Mouse (Mus musculus) forebrain, embryonic 10.5 days (tissue): ENCODE results near the gene Zfp36l2. TPM values are rescaled to one million over a fixed set of nuclear protein-coding genes. Genes with fewer than 3 reads are reported as not detected.

Experiments used
- DNase-seq: peaks from one replicate; pipeline ENCODE4 v3.0.0-alpha.2; 2017; ENCODE audit warnings: low spot score; ENCODE audit errors: extremely low spot score
- H3K27ac ChIP-seq: fragments of 300-500 bp; sonication (generic); 2 replicates; pipeline ENCODE4 v1.5.1; 2016; ENCODE audit warnings: mild to moderate bottlenecking
- H3K27me3 ChIP-seq: fragments of 300-500 bp; sonication (generic); 2 replicates; pipeline ENCODE4 v1.6.1; 2016; ENCODE audit warnings: mild to moderate bottlenecking; ENCODE audit not compliant: poor library complexity, severe bottlenecking
- H3K36me3 ChIP-seq: fragments of 300-500 bp; sonication (generic); replicated peaks from 2 replicates; pipeline ENCODE4 v1.6.1; 2016; ENCODE audit warnings: mild to moderate bottlenecking, moderate library complexity
- H3K4me1 ChIP-seq: fragments of 300-500 bp; sonication (generic); 2 replicates; pipeline ENCODE4 v1.6.1; 2016
- H3K4me3 ChIP-seq: fragments of 300-500 bp; sonication (generic); 2 replicates; pipeline ENCODE4 v1.5.1; 2016; ENCODE audit warnings: mild to moderate bottlenecking, moderate library complexity
- H3K9me3 ChIP-seq: fragments of 300-500 bp; sonication (generic); 2 replicates; pipeline ENCODE4 v1.6.1; 2016; ENCODE audit warnings: mild to moderate bottlenecking, moderate library complexity
- WGBS: fragments of 180-500 bp; shearing (Covaris S2); methylation state at CpG from one replicate; pipeline ENCODE4 v1.1.7; 2016; 5-methylcytosine and 5-hydroxymethylcytosine counted together
- polyA plus RNA-seq: library from polyadenylated mRNA; unstranded; fragments of >200 nt; fragmentation: Nextera tagmentation; extraction: Ambion mirVana; gene quantifications from 2 replicates; pipeline ENCODE4 v1.2.1, GENCODE M21; 2016

Gene Zfp36l2
- polyA plus RNA-seq, 1 experiment from 2014 or later, result 8.9 TPM

- Histone ChIP-seq H3K27me3 (no peaks in the 10 kb centered on the region), H3K4me3 (no peak overlapping the region), H3K36me3 (peaks cover 12% of the 10 kb centered on the region), H3K9me3 (no peaks in the 10 kb centered on the region), H3K27ac (peak overlapping the region; percentile 74), H3K4me1 (peaks cover 55% of the 10 kb centered on the region)
- DNase-seq, result no peak
- 56% methylated on average over 11 of the region's 11 CpGs for WGBS
Observed at GRCm38 (mm10) chr17:84180715-84181501, 6.8 kb downstream of the Zfp36l2 start.

GRCm38 (mm10) chr17:84179973-84180365 is 7.8 kb downstream of the Zfp36l2 start:
- no peak overlapping the region for H3K4me3 ChIP-seq
- H3K4me1 ChIP-seq, result peaks cover 48% of the 10 kb centered on the region
- peaks cover 5% of the 10 kb centered on the region for H3K36me3 ChIP-seq
- H3K27ac ChIP-seq, result peak overlapping the region; percentile 74; the same call in 1 of the 2 replicates
- DNase-seq, result no peak
- WGBS, result 91% methylated on average over 4 of the region's 4 CpGs
- peaks cover 7% of the 10 kb centered on the region for H3K9me3 ChIP-seq
- no peaks in the 10 kb centered on the region for H3K27me3 ChIP-seq

- no peak for DNase-seq
- WGBS, result 88% methylated on average over 17 of the region's 17 CpGs
Observed at GRCm38 (mm10) chr17:84179026-84179972, 8.4 kb downstream of the Zfp36l2 start.

GRCm38 (mm10) chr17:84177481-84177880 is 10.3 kb downstream of the Zfp36l2 start:
- WGBS, result 47% methylated on average over 8 of the region's 8 CpGs
- Histone ChIP-seq H3K9me3 (peaks cover 8% of the 10 kb centered on the region), H3K27me3 (no peaks in the 10 kb centered on the region), H3K4me1 (peaks cover 32% of the 10 kb centered on the region), H3K27ac (peak overlapping the region; percentile 41), H3K36me3 (0 out of 2 replicates have a peak, but pooled peaks cover 2% of the 10 kb centered on the region), H3K4me3 (no peak overlapping the region)
- no peak for DNase-seq

More at GRCm38 (mm10) chr17:84179026-84179972, 8.4 kb downstream of the Zfp36l2 start:
- Histone ChIP-seq H3K36me3 (0 out of 2 replicates have a peak, but pooled peaks cover 2% of the 10 kb centered on the region), H3K27ac (no peak overlapping the region), H3K9me3 (peaks cover 8% of the 10 kb centered on the region), H3K4me3 (no peak overlapping the region), H3K27me3 (no peaks in the 10 kb centered on the region), H3K4me1 (peaks cover 45% of the 10 kb centered on the region)

- Histone ChIP-seq H3K27me3 (no peaks in the 10 kb centered on the region), H3K27ac (no peak overlapping the region; the same call in 1 of the 2 replicates), H3K4me1 (peaks cover 22% of the 10 kb centered on the region), H3K36me3 (0 out of 2 replicates have a peak, but pooled peaks cover 2% of the 10 kb centered on the region), H3K9me3 (peaks cover 8% of the 10 kb centered on the region), H3K4me3 (no peak overlapping the region)
- DNase-seq, result no peak
- WGBS, result 91% methylated on average over 7 of the region's 7 CpGs
Observed at GRCm38 (mm10) chr17:84176446-84176845, 11.3 kb downstream of the Zfp36l2 start.

DNA sequence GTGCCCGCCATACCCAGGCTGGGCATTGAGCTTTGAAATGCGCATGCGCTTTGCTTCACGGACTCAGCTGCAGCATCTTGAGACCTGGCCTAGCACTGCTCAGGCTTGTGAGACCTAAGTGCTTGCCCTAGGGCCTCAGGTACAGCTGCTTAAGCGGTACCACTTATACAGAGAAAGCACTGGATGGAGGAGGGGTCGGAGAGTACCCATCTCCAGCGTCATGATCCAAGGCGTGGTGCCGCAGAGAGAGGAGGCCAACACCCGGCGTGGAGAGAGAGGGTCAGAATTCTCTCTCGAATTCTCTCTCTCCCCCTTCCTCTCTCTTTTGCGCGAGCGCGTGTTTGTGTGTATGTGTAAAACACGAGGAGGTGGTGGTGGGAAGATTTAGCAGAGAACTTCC is 12.6 kb downstream of the Zfp36l2 start:
- Histone ChIP-seq H3K4me3 (no peak overlapping the region), H3K9me3 (peaks cover 8% of the 10 kb centered on the region), H3K36me3 (0 out of 2 replicates have a peak, but pooled peaks cover 2% of the 10 kb centered on the region), H3K4me1 (peaks cover 10% of the 10 kb centered on the region), H3K27ac (no peak overlapping the region), H3K27me3 (no peaks in the 10 kb centered on the region)
- no peak for DNase-seq
- WGBS, result 98% methylated on average over 17 of the region's 17 CpGs

GRCm38 (mm10) chr17:84167377-84167776 is 20.4 kb downstream of the Zfp36l2 start:
- 86% methylated on average over 4 of the region's 4 CpGs for WGBS
- DNase-seq, result no peak
- H3K4me3 ChIP-seq, result no peak overlapping the region

GRCm38 (mm10) chr17:84166135-84166860 is 21.4 kb downstream of the Zfp36l2 start:
- H3K36me3 ChIP-seq, result no peaks in the 10 kb centered on the region
- H3K4me3 ChIP-seq, result no peak overlapping the region
- DNase-seq, result no peak
- H3K27me3 ChIP-seq, result no peaks in the 10 kb centered on the region
- 91% methylated on average over 9 of the region's 9 CpGs for WGBS
- no peaks in the 10 kb centered on the region for H3K9me3 ChIP-seq
- peaks cover 17% of the 10 kb centered on the region for H3K4me1 ChIP-seq
- H3K27ac ChIP-seq, result no peak overlapping the region

More at GRCm38 (mm10) chr17:84167377-84167776, 20.4 kb downstream of the Zfp36l2 start:
- H3K27ac ChIP-seq, result no peak overlapping the region
- peaks cover 10% of the 10 kb centered on the region; the same call in 1 of the 2 replicates for H3K4me1 ChIP-seq
- no peaks in the 10 kb centered on the region for H3K27me3 ChIP-seq
- H3K9me3 ChIP-seq, result no peaks in the 10 kb centered on the region
- no peaks in the 10 kb centered on the region for H3K36me3 ChIP-seq

DNA sequence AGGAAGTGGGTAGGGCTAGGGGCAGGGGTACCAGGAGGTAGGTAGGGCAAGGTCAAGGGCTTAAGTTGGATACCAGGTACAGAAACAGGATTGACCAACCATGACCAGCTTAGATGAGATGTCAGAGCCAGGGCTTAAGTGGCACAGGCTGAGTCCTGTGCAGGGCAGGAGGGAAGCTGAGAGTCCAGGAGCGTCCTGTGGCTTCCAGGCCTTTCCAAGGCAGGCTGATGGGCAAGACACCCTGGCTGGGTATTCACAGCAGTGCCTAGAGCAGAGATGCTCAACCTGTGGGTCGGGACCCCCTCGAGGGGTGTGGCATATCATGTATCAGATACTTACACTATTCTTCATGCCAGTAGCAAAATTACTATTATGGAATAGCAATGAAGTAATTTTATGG is 22.0 kb downstream of the Zfp36l2 start:
- no peak for DNase-seq
- Histone ChIP-seq H3K9me3 (no peaks in the 10 kb centered on the region), H3K36me3 (no peaks in the 10 kb centered on the region), H3K27ac (no peak overlapping the region), H3K27me3 (no peaks in the 10 kb centered on the region), H3K4me1 (peaks cover 23% of the 10 kb centered on the region), H3K4me3 (no peak overlapping the region)
- 83% methylated on average over 3 of the region's 3 CpGs for WGBS

GRCm38 (mm10) chr17:84164146-84164545 is 23.6 kb downstream of the Zfp36l2 start:
- no peaks in the 10 kb centered on the region for H3K36me3 ChIP-seq
- no peak for DNase-seq
- peaks cover 12% of the 10 kb centered on the region for H3K27me3 ChIP-seq
- 80% methylated on average over 8 of the region's 8 CpGs for WGBS
- peak overlapping the region; percentile 2; the same call in 1 of the 2 replicates for H3K27ac ChIP-seq
- H3K9me3 ChIP-seq, result no peaks in the 10 kb centered on the region
- no peak overlapping the region for H3K4me3 ChIP-seq
- H3K4me1 ChIP-seq, result peaks cover 28% of the 10 kb centered on the region

GRCm38 (mm10) chr17:84163066-84163785 is 24.5 kb downstream of the Zfp36l2 start:
- WGBS, result 86% methylated on average over 12 of the region's 12 CpGs
- DNase-seq, result no peak
- H3K9me3 ChIP-seq, result no peaks in the 10 kb centered on the region
- peak overlapping the region; percentile 31; the same call in 1 of the 2 replicates for H3K27ac ChIP-seq
- peaks cover 21% of the 10 kb centered on the region for H3K27me3 ChIP-seq
- no peak overlapping the region for H3K4me3 ChIP-seq
- H3K36me3 ChIP-seq, result no peaks in the 10 kb centered on the region
- peaks cover 35% of the 10 kb centered on the region for H3K4me1 ChIP-seq
